Mouse (Mus musculus): Measurements from ENCODE around the gene Eif3i. TPM values are rescaled to one million over a fixed set of nuclear protein-coding genes. Genes with fewer than 3 reads are reported as not detected.
A peak's percentile ranks its signal among the peaks of the same experiment; 100 is the strongest.

The Eif3i gene
- polyA plus RNA-seq (2015; fragmentation: Nextera tagmentation; extraction: Ambion mirVana), result 140 and 161 TPM in 2 replicates

GRCm38 (mm10) chr4:129600233-129601158, at the start of gene Eif3i, which contains the start of gene Tmem234:
Eif3i (minus strand) TSS chr4:129600648.
Tmem234 (plus strand) TSS chr4:129600668.
- H3K4me1 ChIP-seq (ENCODE audit: insufficient read depth, low read depth, low read length), result peaks cover 15% of the 10 kb centered on the region; the same call in 1 of the 2 replicates
- peak within 1 kb of the TSS; percentile 97 for H3K4me2 ChIP-seq (replicated peaks; ENCODE audit: low read depth, low read length)
- DNase-seq (ENCODE audit: low spot score) (peak; percentile 92), ATAC-seq (peak; percentile 94)
- TF ChIP-seq EP300 (IDR thresholded peaks at IDR 0.05) (no peak), CTCF (IDR thresholded peaks at IDR 0.05) (peak; percentile 37)
- H3K9ac ChIP-seq (replicated peaks; ENCODE audit: low read depth), result peak within 1 kb of the TSS; percentile 80
- WGBS, result under 1% methylated on average over 71 of the region's 74 CpGs
- H3K36me3 ChIP-seq (ENCODE audit: insufficient read depth, low read length), result peaks cover 5% of the 10 kb centered on the region; the same call in 1 of the 2 replicates
- H3K27ac ChIP-seq (ENCODE audit: low read length), result peak within 1 kb of the TSS; percentile 79
- no peaks in the 10 kb centered on the region for H3K9me3 ChIP-seq (ENCODE audit: low read length)
- no peaks in the 10 kb centered on the region for H3K27me3 ChIP-seq (replicated peaks; ENCODE audit: insufficient read depth, low read length)
- peak within 1 kb of the TSS; percentile 85 for H3K4me3 ChIP-seq (ENCODE audit: low read depth, low read length)

GRCm38 (mm10) chr4:129648656-129649055, 48.2 kb upstream of the Eif3i start:
- Histone ChIP-seq H3K9ac (replicated peaks; ENCODE audit: low read depth) (no peak overlapping the region), H3K4me2 (replicated peaks; ENCODE audit: low read depth, low read length) (no peak overlapping the region), H3K4me3 (ENCODE audit: low read depth, low read length) (no peak overlapping the region), H3K27ac (ENCODE audit: low read length) (no peak overlapping the region), H3K9me3 (ENCODE audit: low read length) (no peaks in the 10 kb centered on the region), H3K27me3 (replicated peaks; ENCODE audit: insufficient read depth, low read length) (no peaks in the 10 kb centered on the region), H3K4me1 (ENCODE audit: insufficient read depth, low read depth, low read length) (no peaks in the 10 kb centered on the region), H3K36me3 (ENCODE audit: insufficient read depth, low read length) (peaks cover 63% of the 10 kb centered on the region)
- 76% methylated on average over 1 of the region's 1 CpGs for WGBS
- TF ChIP-seq CTCF (IDR thresholded peaks at IDR 0.05), result no peak
- TF ChIP-seq EP300 (IDR thresholded peaks at IDR 0.05), result no peak
- no peak for ATAC-seq
- no peak for DNase-seq (ENCODE audit: low spot score)

GRCm38 (mm10) chr4:129645204-129645603, 44.8 kb upstream of the Eif3i start:
- H3K4me3 ChIP-seq (ENCODE audit: low read depth, low read length), result no peak overlapping the region
- ATAC-seq, result no peak

GRCm38 (mm10) chr4:129641756-129642155, 41.3 kb upstream of the Eif3i start:
- H3K4me1 ChIP-seq (ENCODE audit: insufficient read depth, low read depth, low read length), result peaks cover 16% of the 10 kb centered on the region
- no peaks in the 10 kb centered on the region for H3K27me3 ChIP-seq (replicated peaks; ENCODE audit: insufficient read depth, low read length)
- no peak for ATAC-seq
- no peaks in the 10 kb centered on the region for H3K9me3 ChIP-seq (ENCODE audit: low read length)
- H3K9ac ChIP-seq (replicated peaks; ENCODE audit: low read depth), result no peak overlapping the region
- no peak overlapping the region; the same call in 1 of the 2 replicates for H3K27ac ChIP-seq (ENCODE audit: low read length)
- peaks cover 9% of the 10 kb centered on the region; the same call in 1 of the 2 replicates for H3K36me3 ChIP-seq (ENCODE audit: insufficient read depth, low read length)
- DNase-seq (ENCODE audit: low spot score), result peak; percentile 62
- TF ChIP-seq EP300 (IDR thresholded peaks at IDR 0.05) (no peak), CTCF (IDR thresholded peaks at IDR 0.05) (no peak)
- H3K4me3 ChIP-seq (ENCODE audit: low read depth, low read length), result no peak overlapping the region
- WGBS, result 38% methylated on average over 5 of the region's 5 CpGs
- H3K4me2 ChIP-seq (replicated peaks; ENCODE audit: low read depth, low read length), result no peak overlapping the region

More at GRCm38 (mm10) chr4:129645204-129645603, 44.8 kb upstream of the Eif3i start:
- no peak for DNase-seq (ENCODE audit: low spot score)
- 88% methylated on average over 6 of the region's 6 CpGs for WGBS
- H3K27me3 ChIP-seq (replicated peaks; ENCODE audit: insufficient read depth, low read length), result no peaks in the 10 kb centered on the region
- TF ChIP-seq EP300 (IDR thresholded peaks at IDR 0.05) (no peak), CTCF (IDR thresholded peaks at IDR 0.05) (no peak)
- H3K27ac ChIP-seq (ENCODE audit: low read length), result no peak overlapping the region
- no peak overlapping the region for H3K9ac ChIP-seq (replicated peaks; ENCODE audit: low read depth)
- H3K9me3 ChIP-seq (ENCODE audit: low read length), result no peaks in the 10 kb centered on the region
- no peak overlapping the region for H3K4me2 ChIP-seq (replicated peaks; ENCODE audit: low read depth, low read length)
- no peaks in the 10 kb centered on the region for H3K4me1 ChIP-seq (ENCODE audit: insufficient read depth, low read depth, low read length)
- peaks cover 40% of the 10 kb centered on the region for H3K36me3 ChIP-seq (ENCODE audit: insufficient read depth, low read length)

GRCm38 (mm10) chr4:129640638-129641467, 40.4 kb upstream of the Eif3i start, which contains the start of gene Txlna:
Txlna (minus strand) TSS chr4:129641065.
- Histone ChIP-seq H3K27me3 (replicated peaks; ENCODE audit: insufficient read depth, low read length) (no peaks in the 10 kb centered on the region), H3K4me3 (ENCODE audit: low read depth, low read length) (peak within 1 kb of the TSS; percentile 54), H3K4me2 (replicated peaks; ENCODE audit: low read depth, low read length) (peak within 1 kb of the TSS; percentile 66), H3K27ac (ENCODE audit: low read length) (peak within 1 kb of the TSS; percentile 94), H3K36me3 (ENCODE audit: insufficient read depth, low read length) (peaks cover 6% of the 10 kb centered on the region; the same call in 1 of the 2 replicates), H3K9me3 (ENCODE audit: low read length) (no peaks in the 10 kb centered on the region), H3K9ac (replicated peaks; ENCODE audit: low read depth) (peak within 1 kb of the TSS; percentile 48), H3K4me1 (ENCODE audit: insufficient read depth, low read depth, low read length) (peaks cover 16% of the 10 kb centered on the region)
- TF ChIP-seq CTCF (IDR thresholded peaks at IDR 0.05) (0 out of 2 replicates have a peak, but pooled peaks have one; percentile 19), EP300 (IDR thresholded peaks at IDR 0.05) (peak; percentile 52; the same call in 1 of the 2 replicates)
- DNase-seq (ENCODE audit: low spot score) (peak; percentile 99), ATAC-seq (peak; percentile 95)
- WGBS, result under 1% methylated on average over 52 of the region's 60 CpGs

Data from lung, postnatal 0 days (tissue).